10 mouse cellular contexts compared by ENCODE assay signal in genomic region chr11:36073074-36073818, GRCm38 (mm10).
A peak's percentile ranks its signal among the peaks of the same experiment; 100 is the strongest.
DNase-seq lines count a peak whose midpoint lies in the region; ATAC-seq lines count a peak whose summit lies in the region.
"Had no signal": no experiment of that assay in that cellular context is flagged by ENCODE, and none has a peak within 500 bp of the region (broad histone marks: within the 10 kb centered on the region; RNA-seq: fewer than 3 reads in every experiment).

No protein-coding gene starts in this region.

- H3K4me2 ChIP-seq in hindbrain, embryonic 13.5 days: no peak overlapping the region
- H3K4me2 ChIP-seq in neural tube, embryonic 15.5 days: no peak overlapping the region

- no peaks in the 10 kb centered on the region for H3K9me3 ChIP-seq in hindbrain, embryonic 13.5 days
- no peaks in the 10 kb centered on the region for H3K9me3 ChIP-seq in hindbrain, embryonic 10.5 days
- no peaks in the 10 kb centered on the region for H3K9me3 ChIP-seq in neural tube, embryonic 15.5 days (replicated peaks)
- H3K9me3 ChIP-seq: limb, embryonic 10.5 days had no signal

- peaks cover 30% of the 10 kb centered on the region for H3K4me1 ChIP-seq in hindbrain, embryonic 13.5 days (replicated peaks)
- H3K4me1 ChIP-seq in hindbrain, embryonic 10.5 days (replicated peaks): 0 out of 2 replicates have a peak, but pooled peaks cover 2% of the 10 kb centered on the region
- peaks cover 25% of the 10 kb centered on the region for H3K4me1 ChIP-seq in neural tube, embryonic 15.5 days
- H3K4me1 ChIP-seq: limb, embryonic 10.5 days had no signal

- H3K27me3 ChIP-seq in hindbrain, embryonic 13.5 days: no peaks in the 10 kb centered on the region
- H3K27me3 ChIP-seq in hindbrain, embryonic 10.5 days (ENCODE audit: insufficient read depth, poor library complexity, severe bottlenecking): no peaks in the 10 kb centered on the region
- H3K27me3 ChIP-seq in neural tube, embryonic 15.5 days (replicated peaks): no peaks in the 10 kb centered on the region

- H3K27ac ChIP-seq in hindbrain, embryonic 13.5 days: peak overlapping the region; percentile 58
- no peak overlapping the region for H3K27ac ChIP-seq in hindbrain, embryonic 10.5 days
- peak overlapping the region; percentile 20 for H3K27ac ChIP-seq in neural tube, embryonic 15.5 days (replicated peaks)
- H3K27ac ChIP-seq: limb, embryonic 10.5 days had no signal

- ATAC-seq in hindbrain, embryonic 13.5 days (ENCODE audit: low FRiP score): peak; percentile 60
- ATAC-seq in neural tube, embryonic 15.5 days (ENCODE audit: low FRiP score): peak; percentile 65; the same call in 1 of the 2 replicates

- WGBS in hindbrain, embryonic 13.5 days: 78% methylated on average over 8 of the region's 8 CpGs
- WGBS in hindbrain, embryonic 10.5 days: 86% methylated on average over 8 of the region's 8 CpGs
- WGBS in neural tube, embryonic 15.5 days: 72% methylated on average over 8 of the region's 8 CpGs

- no peak overlapping the region for H3K9ac ChIP-seq in hindbrain, embryonic 13.5 days
- H3K9ac ChIP-seq in neural tube, embryonic 15.5 days (replicated peaks): no peak overlapping the region

- no peak for DNase-seq in hindbrain, embryonic 10.5 days (ENCODE audit: low spot score)
- peak; percentile 87 for DNase-seq in cerebellum, adult 11-12 months
- peak; percentile 59 to 86 for DNase-seq in layer of hippocampus, adult 18-20 months (ENCODE audit: low spot score in 2 of 2)
- no peak for DNase-seq in T-cell, adult 2 months (ENCODE audit: low spot score)
- no peak for DNase-seq in ovary, postnatal 14 days (ENCODE audit: low spot score)
- DNase-seq in urinary bladder, postnatal 25 days (ENCODE audit: low spot score): no peak

- peaks cover 15% of the 10 kb centered on the region for H3K36me3 ChIP-seq in hindbrain, embryonic 13.5 days
- peaks cover 9% of the 10 kb centered on the region; the same call in 1 of the 2 replicates for H3K36me3 ChIP-seq in hindbrain, embryonic 10.5 days
- H3K36me3 ChIP-seq in neural tube, embryonic 15.5 days: no peaks in the 10 kb centered on the region
- H3K36me3 ChIP-seq: limb, embryonic 10.5 days had no signal

- no peak overlapping the region for H3K4me3 ChIP-seq in hindbrain, embryonic 13.5 days
- H3K4me3 ChIP-seq in hindbrain, embryonic 10.5 days: no peak overlapping the region
- no peak overlapping the region for H3K4me3 ChIP-seq in neural tube, embryonic 15.5 days (replicated peaks)
- H3K4me3 ChIP-seq: erythroblast, embryonic 14.5 days; limb, embryonic 10.5 days had no signal

Comparison
In these comparisons a context has a peak if more than half of its experiments do, and no peak if none do; other contexts are left out.
1. DNase-seq: peak in cerebellum, adult 11-12 months (single experiment) and layer of hippocampus, adult 18-20 months (2 of 2); none in hindbrain, embryonic 10.5 days (single experiment), T-cell, adult 2 months (single experiment), ovary, postnatal 14 days (single experiment) and urinary bladder, postnatal 25 days (single experiment).